Mouse (Mus musculus) thymus, adult 2 months (tissue): ENCODE results near the gene Hvcn1.

Experiments used
- CTCF ChIP-seq: fragments of 200-500 bp; IDR thresholded peaks from 2 replicates; pipeline ENCODE4 v1.5.1; 2012; ENCODE audit warnings: mild to moderate bottlenecking, control low read depth, low read length, moderate library complexity, borderline replicate concordance; ENCODE audit not compliant: control insufficient read depth, poor library complexity, insufficient read depth; ENCODE audit errors: extremely low read depth
- POLR2A ChIP-seq: fragments of 200-500 bp; IDR thresholded peaks from 2 replicates; pipeline ENCODE4 v1.6.1; 2012; ENCODE audit warnings: mild to moderate bottlenecking, low read length, control low read depth, moderate library complexity; ENCODE audit not compliant: control insufficient read depth, poor library complexity, insufficient read depth; ENCODE audit errors: extremely low read depth

DNA sequence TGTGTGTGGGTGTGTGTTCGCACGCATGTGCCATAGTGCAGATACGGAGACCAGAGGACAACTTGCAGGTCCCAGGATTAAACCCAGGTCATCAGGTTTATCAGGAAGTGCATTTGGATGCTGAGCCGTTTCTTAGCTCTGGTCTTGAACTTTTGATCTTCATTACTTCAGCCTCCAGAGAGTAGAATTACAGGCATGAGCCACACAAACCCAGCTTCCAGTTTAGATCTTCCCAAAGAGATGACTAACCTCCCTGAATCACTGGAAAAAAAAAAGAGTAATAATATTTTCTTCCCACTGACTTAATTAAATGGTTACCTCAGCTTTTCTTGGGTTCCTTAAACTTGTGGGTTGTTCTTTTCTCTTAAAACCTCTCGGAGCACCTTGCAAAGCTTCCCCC lies 66.2 kb downstream of the Hvcn1 start:
- TF ChIP-seq CTCF (no peak), POLR2A (no peak)
